Mouse (Mus musculus): ENCODE measurements around the gene Ctf2. TPM values are rescaled to one million over a fixed set of nuclear protein-coding genes. Genes with fewer than 3 reads are reported as not detected.

Gene Ctf2
- polyA plus RNA-seq, 1 experiment from 2014 or later: not detected

DNA sequence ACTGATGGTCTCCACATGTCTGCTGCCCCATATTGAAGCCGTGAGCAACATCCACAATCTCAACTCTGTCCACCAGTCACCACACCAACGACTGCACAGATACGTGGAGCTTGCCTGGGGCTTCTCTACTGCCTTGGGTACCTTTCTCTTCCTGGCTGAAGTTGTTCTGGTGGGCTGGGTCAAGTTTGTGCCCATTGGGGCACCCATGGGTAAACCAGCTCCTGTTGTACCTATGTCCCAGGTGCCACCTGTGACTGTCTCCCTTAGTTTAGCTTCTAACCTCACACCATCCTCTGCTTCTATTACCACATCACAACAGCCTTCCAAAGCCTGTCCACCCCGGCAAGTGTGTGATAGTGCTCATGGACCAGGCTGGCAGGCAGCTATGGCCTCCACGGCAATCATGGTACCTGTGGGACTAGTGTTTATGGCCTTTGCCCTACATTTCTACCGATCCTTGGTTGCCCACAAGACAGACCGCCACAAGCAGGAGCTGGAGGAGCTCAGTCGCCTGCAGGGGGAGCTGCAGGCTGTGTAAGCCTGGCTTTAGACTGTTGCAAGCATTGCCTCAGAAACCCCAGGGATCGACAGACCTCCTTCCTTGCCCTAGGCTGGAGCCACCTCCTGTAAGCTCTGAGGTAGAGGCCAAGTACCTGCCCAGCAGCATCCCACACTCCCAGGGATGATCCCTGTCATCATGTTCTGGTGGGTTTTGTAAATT is 41.9 kb upstream of the Ctf2 start:
- Histone ChIP-seq H3K36me3 (ENCODE audit: insufficient read depth) (0 out of 2 replicates have a peak, but pooled peaks cover 16% of the 10 kb centered on the region), H3K4me3 (ENCODE audit: low read depth, low read length) (no peak overlapping the region), H3K4me1 (ENCODE audit: insufficient read depth) (0 out of 2 replicates have a peak, but pooled peaks cover 7% of the 10 kb centered on the region), H3K9ac (no peak overlapping the region), H3K4me2 (no peak overlapping the region), H3K9me3 (ENCODE audit: low read depth, low read length) (no peaks in the 10 kb centered on the region), H3K27me3 (ENCODE audit: insufficient read depth, low read length) (no peaks in the 10 kb centered on the region), H3K27ac (ENCODE audit: low read depth) (no peak overlapping the region)
- TF ChIP-seq CTCF (IDR thresholded peaks at IDR 0.05; ENCODE audit: low read depth): peak; percentile 79
- WGBS: 38% methylated on average over 9 of the region's 9 CpGs
- ATAC-seq (ENCODE audit: insufficient read depth) (no peak), DNase-seq (peak; percentile 86)

DNA sequence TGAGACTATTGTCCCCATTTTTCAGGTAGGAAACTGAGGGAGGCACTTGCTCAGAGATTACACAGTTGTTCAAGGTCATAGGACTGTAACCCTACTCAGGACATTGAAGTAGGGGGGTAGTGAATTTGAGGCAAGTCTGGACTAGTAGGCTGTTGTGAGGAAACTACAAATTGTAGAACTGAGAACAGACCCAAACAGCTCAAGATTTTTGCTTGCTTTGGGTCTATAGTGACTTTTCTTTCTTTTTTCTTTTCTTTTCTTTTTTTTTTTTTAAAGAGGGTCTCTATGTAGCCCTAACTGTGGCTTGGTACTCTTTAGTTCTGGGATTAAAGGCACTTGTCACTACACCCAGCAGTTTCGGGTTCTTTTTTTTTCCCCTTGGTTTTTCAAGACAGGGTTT is 40.6 kb upstream of the Ctf2 start:
- no peak overlapping the region for H3K4me3 ChIP-seq (ENCODE audit: low read depth, low read length)
- H3K9ac ChIP-seq: no peak overlapping the region
- ATAC-seq (ENCODE audit: insufficient read depth): no peak
- 97% methylated on average over 1 of the region's 1 CpGs for whole genome bisulfite sequencing
- H3K27ac ChIP-seq (ENCODE audit: low read depth): no peak overlapping the region
- no peak for TF ChIP-seq CTCF (IDR thresholded peaks at IDR 0.05; ENCODE audit: low read depth)
- no peaks in the 10 kb centered on the region for H3K27me3 ChIP-seq (ENCODE audit: insufficient read depth, low read length)
- H3K4me1 ChIP-seq (ENCODE audit: insufficient read depth): 0 out of 2 replicates have a peak, but pooled peaks cover 7% of the 10 kb centered on the region
- H3K4me2 ChIP-seq: no peak overlapping the region
- no peaks in the 10 kb centered on the region for H3K9me3 ChIP-seq (ENCODE audit: low read depth, low read length)
- DNase-seq: no peak
- H3K36me3 ChIP-seq (ENCODE audit: insufficient read depth): peaks cover 19% of the 10 kb centered on the region

DNA sequence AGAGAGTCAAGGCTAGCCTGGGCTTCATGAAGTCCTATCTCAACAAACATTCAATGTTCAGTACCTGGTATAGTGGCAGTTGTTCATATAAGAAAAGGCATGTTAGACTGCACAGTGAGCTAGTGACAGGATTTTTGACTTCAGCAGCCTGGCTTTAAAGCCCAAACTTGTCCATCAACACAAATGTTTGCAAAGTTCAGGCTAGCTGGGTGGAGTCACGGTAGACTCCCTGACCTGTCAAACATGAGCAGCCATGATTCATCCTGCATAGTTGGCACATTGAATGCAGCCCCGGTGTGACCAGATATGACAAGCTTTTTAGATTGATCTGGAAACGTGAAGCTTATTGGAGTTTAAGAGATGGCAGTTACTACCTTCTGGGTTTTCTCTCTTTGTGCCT is 40.1 kb upstream of the Ctf2 start:
- peaks cover 23% of the 10 kb centered on the region for H3K36me3 ChIP-seq (ENCODE audit: insufficient read depth)
- no peaks in the 10 kb centered on the region for H3K27me3 ChIP-seq (ENCODE audit: insufficient read depth, low read length)
- H3K9me3 ChIP-seq (ENCODE audit: low read depth, low read length): no peaks in the 10 kb centered on the region
- 0 out of 2 replicates have a peak, but pooled peaks cover 7% of the 10 kb centered on the region for H3K4me1 ChIP-seq (ENCODE audit: insufficient read depth)
- no peak overlapping the region for H3K4me2 ChIP-seq
- H3K9ac ChIP-seq: no peak overlapping the region
- TF ChIP-seq CTCF (IDR thresholded peaks at IDR 0.05; ENCODE audit: low read depth): no peak
- no peak overlapping the region for H3K27ac ChIP-seq (ENCODE audit: low read depth)
- H3K4me3 ChIP-seq (ENCODE audit: low read depth, low read length): no peak overlapping the region
- no peak for ATAC-seq (ENCODE audit: insufficient read depth)
- WGBS: 56% methylated on average over 3 of the region's 3 CpGs
- no peak for DNase-seq

DNA sequence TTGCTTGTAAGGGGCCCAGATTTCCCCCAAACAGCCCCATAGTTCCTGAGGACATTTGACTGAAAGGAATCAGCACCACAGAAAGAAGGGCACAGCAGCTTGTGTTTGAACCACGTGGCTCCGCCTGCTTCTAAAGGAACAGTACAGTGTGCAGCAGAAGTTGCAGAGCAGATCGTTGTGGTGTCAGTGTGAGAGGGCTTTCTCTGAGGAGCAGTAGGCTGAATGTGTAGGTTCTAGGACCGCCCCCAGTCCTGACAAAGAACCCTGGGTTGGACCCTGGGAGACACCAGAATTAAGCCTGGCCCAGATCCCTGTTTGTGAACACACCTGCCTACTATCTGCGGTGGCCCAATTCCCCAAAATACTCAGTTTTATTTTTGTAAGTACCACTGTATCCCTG is 39.3 kb upstream of the Ctf2 start:
- Histone ChIP-seq H3K27me3 (ENCODE audit: insufficient read depth, low read length) (no peaks in the 10 kb centered on the region), H3K9ac (peak overlapping the region; percentile 89; the same call in 1 of the 2 replicates), H3K36me3 (ENCODE audit: insufficient read depth) (peaks cover 32% of the 10 kb centered on the region), H3K4me2 (peak overlapping the region; percentile 89), H3K27ac (ENCODE audit: low read depth) (no peak overlapping the region), H3K4me1 (ENCODE audit: insufficient read depth) (0 out of 2 replicates have a peak, but pooled peaks cover 7% of the 10 kb centered on the region), H3K9me3 (ENCODE audit: low read depth, low read length) (no peaks in the 10 kb centered on the region), H3K4me3 (ENCODE audit: low read depth, low read length) (peak overlapping the region; percentile 80)
- DNase-seq (peak; percentile 15), ATAC-seq (ENCODE audit: insufficient read depth) (no peak)
- 63% methylated on average over 5 of the region's 5 CpGs for WGBS
- no peak for TF ChIP-seq CTCF (IDR thresholded peaks at IDR 0.05; ENCODE audit: low read depth)

DNA sequence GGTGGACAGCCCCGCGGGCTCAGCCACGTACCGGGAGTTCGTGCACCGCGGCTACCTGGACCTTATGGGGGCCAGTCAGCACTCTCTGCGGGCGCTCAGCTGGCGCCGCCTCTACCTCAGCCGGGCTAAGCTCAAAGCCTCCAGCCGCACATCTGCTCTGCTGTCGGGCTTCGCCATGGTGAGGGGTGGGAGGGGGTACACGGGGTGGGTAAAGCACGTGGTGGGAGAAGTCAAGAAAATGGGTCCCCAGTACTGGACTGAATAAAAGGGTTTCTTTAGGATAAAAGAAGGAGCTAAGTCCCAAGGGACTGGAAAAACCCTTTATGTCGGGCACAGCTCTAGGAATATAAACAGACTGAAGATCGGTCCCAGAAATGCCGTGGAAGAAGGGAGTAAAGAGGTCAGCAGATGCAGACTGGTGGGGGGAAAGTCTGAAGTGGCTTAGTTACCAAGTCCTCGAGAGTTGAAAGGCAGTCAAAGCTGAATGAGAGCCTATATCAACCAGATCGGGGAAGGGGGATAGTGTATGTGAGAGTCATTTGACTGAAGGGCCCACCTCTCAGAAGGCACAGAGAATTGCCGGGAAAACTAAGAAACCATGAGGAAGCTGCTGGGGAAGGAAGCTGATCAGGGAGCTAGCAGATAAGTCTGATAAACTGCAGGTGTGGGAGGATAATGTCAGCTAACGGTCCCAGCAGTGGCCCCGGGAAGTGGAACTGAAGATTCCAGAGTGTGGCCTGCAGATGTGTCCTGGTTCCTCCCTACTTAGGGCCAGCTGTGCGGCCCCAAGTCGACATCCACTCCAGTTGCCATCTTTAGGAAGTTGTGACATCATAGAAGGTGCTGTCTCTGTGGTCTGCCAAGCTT is 38.3 kb upstream of the Ctf2 start:
- H3K36me3 ChIP-seq (ENCODE audit: insufficient read depth): peaks cover 42% of the 10 kb centered on the region
- peak overlapping the region; percentile 89 for H3K4me2 ChIP-seq
- H3K27me3 ChIP-seq (ENCODE audit: insufficient read depth, low read length): no peaks in the 10 kb centered on the region
- DNase-seq (peak; percentile 55), ATAC-seq (ENCODE audit: insufficient read depth) (peak; percentile 20)
- peak overlapping the region; percentile 80 for H3K4me3 ChIP-seq (ENCODE audit: low read depth, low read length)
- WGBS: 1% methylated on average over 27 of the region's 27 CpGs
- no peaks in the 10 kb centered on the region for H3K9me3 ChIP-seq (ENCODE audit: low read depth, low read length)
- H3K27ac ChIP-seq (ENCODE audit: low read depth): peak overlapping the region; percentile 95
- 0 out of 2 replicates have a peak, but pooled peaks cover 7% of the 10 kb centered on the region for H3K4me1 ChIP-seq (ENCODE audit: insufficient read depth)
- TF ChIP-seq CTCF (IDR thresholded peaks at IDR 0.05; ENCODE audit: low read depth): no peak
- H3K9ac ChIP-seq: peak overlapping the region; percentile 89

DNA sequence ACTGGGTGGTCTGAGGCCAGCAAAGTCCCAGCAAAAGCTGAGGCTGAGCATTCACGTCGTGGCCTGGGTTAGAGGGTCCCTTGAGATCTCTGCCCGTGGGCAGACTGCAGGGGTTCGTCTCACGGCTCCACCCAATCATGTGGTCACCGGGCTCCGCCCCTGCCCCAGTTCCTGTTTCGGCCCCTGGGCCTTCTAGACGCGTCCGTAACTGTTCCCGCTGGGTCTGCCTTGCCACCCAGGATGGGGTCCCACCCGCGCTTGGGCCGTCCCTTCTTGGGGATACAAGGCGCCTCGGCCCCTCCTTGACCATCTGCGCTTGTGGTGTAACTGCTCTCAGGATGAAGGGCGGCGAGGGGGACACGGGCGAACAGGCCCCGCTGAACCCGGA is 37.7 kb upstream of the Ctf2 start, which contains the start of gene Orai3:
Gene Orai3 (plus strand): TSS at position 165 of the 388 bp plus-strand sequence.
- Histone ChIP-seq H3K27ac (ENCODE audit: low read depth) (peak within 1 kb of the TSS; percentile 95), H3K27me3 (ENCODE audit: insufficient read depth, low read length) (no peaks in the 10 kb centered on the region), H3K36me3 (ENCODE audit: insufficient read depth) (peaks cover 48% of the 10 kb centered on the region), H3K9me3 (ENCODE audit: low read depth, low read length) (no peaks in the 10 kb centered on the region), H3K9ac (peak within 1 kb of the TSS; percentile 89), H3K4me1 (ENCODE audit: insufficient read depth) (0 out of 2 replicates have a peak, but pooled peaks cover 7% of the 10 kb centered on the region), H3K4me3 (ENCODE audit: low read depth, low read length) (peak within 1 kb of the TSS; percentile 80), H3K4me2 (peak within 1 kb of the TSS; percentile 89)
- ATAC-seq (ENCODE audit: insufficient read depth) (peak; percentile 84), DNase-seq (peak; percentile 93)
- 0% methylated on average over 23 of the region's 24 CpGs for WGBS
- no peak for TF ChIP-seq CTCF (IDR thresholded peaks at IDR 0.05; ENCODE audit: low read depth)
